Mouse (Mus musculus): ENCODE data around the gene Mfap4.

Gene Mfap4

DNA sequence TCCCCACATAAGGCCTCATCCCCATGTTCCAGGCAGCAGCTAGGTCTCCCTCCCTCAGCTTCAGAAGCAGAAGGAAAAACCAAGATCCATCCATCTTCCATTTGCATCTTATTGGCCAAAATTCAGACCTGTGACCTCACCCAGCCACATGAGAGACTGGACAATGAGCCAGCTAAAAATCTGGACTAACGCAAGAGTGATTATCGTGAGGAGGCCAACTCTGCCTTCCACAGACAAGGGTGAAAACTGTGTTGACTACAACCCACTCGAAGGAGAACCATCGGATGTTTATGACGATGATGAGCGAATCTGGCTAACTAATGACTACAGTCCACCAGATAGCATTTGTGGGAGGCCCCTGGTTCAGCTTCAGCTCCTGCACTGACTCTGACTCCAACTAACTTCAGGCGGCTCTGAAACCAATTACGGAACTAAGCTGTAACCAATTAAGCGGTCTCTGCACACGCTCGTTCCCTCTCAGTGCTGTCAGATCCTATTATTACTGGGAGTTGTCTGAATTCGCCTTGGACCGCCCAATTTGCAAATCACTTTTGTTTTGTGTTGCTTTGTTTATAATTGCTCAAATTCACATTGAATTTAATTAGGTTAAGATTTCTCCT lies 1.9 kb upstream of the Mfap4 start:
- DNase-seq = no peak

DNA sequence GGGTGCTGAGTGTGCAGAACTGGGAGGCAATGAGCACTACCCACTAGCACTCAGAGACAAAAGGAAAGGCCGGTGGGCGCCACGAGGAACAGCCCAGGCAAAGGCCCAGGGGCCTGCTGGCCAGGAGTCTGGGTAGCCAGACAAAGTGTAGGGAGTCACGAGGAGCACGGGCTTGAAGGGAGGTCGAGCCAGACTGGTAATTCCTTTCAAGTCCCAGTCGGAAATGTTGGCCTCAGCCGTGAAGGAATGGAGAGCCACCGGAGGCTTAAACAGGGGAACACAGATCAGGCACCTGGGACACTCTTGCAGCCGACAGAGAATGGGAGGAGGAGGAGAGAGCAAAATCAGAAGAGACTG lies 997 bp upstream of the Mfap4 start:
- no peak for DNase-seq

DNA sequence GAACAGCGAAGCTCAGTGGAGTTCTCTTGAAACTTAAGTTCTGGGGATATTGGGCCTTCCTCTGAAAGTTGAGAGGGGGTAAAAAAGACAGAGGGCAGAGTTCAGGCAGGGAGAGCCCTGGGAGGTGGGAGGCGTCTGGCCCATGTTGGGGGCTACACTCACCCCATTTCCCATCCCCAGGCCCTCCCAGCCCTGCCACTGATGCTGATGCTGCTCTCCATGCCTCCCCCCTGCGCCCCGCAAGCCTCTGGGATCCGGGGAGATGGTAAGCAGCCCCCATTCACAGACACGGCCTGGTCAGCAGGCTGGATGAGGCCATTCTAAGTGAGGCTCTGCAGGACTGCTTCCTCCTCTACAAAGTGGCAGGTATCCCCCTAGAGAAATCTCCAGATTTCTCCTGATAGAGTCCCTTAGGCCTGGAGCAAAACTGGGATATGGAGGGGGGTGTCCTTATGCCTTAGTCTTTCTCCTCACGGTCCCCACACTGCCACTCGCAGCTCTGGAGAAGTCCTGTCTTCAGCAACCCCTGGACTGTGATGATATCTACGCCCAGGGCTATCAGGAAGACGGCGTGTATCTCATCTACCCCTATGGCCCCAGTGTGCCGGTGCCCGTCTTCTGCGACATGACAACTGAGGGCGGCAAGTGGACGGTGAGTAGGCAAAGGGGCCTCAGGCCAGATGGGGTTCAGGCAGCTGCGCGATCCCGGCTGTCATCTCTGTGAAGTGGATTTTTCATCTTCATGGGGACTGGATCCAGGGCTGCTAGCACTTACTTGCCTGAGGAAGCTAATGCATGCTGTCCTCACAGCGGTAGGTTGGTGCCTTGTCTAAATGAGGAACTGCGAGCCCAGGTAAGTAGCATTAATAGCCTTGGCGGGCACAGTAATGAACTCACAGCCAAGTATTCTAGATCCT lies 568 bp downstream of the Mfap4 start:
- DNase-seq = peak; percentile 49 to 63

DNA sequence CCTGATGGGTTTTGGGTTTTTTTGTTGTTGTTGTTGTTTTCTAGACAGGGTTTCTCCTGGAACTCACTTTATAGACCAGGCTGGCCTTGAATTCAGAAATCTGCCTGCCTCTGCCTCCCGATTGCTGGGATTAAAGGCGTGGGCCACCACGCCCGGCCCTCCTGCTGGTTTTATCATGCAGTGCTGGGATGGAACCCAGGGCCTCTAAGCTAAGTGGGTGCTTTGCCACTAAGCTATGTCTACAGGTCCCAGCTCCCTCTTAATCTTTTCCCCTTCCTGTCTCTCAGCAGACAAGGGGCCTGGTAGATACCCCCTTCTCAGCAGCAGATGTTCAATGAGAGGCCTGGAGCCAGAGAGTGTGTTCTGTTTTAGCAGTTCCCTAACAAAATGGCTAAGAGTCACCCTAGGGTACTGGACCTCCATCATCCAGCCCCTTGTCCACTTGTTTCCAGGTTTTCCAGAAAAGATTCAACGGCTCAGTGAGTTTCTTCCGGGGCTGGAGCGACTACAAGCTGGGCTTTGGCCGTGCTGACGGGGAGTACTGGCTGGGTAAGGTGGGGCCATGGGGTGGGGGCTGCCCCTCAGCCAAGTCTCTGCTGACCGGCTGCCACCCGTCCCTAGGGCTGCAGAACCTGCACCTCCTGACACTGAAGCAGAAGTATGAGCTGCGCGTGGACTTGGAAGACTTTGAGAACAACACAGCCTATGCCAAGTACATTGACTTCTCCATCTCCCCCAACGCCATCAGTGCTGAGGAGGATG lies 1.4 kb downstream of the Mfap4 start:
- DNase-seq = peak in 1 of 2 experiments; percentile 37

DNA sequence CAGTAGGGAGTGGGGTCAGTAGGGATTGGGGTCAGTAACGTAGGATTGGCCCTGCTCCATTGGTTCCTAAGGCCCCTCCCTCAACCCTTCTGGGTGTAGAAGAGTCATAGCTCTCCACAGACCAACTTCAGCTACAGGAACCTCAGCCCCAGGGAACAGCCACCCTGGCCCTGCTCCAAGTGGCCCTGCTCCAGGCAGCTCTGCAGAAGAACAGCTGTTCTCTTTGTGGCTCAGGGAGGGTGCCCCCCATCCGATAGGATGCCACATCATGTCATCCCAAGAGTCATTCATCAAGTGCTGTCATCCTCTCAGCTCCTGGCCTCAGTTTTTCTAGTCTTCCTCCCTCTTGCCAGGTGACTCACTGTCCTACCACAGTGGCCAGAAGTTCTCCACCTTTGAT lies 2.2 kb downstream of the Mfap4 start:
- peak in 1 of 2 experiments; percentile 50 for DNase-seq

DNA sequence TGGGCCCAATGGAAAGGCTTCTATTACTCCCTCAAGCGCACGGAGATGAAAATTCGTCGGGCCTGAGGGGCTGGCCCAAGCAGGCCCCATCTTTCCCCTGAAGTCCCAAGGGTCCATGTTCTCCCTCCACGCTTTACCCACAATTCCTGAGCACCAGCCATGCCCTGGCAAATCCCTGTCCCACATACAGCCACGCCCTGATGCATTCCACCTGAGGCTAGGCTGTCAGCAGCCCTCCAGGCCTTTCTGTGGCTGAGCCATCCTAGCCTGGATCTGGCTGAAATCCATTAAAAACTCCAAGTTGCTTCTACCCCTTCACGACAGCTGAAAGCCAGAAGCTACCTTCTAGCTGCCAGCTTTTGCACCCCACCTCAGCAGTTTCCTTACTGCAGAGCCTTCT lies 2.7 kb downstream of the Mfap4 start:
- DNase-seq = no peak

DNA sequence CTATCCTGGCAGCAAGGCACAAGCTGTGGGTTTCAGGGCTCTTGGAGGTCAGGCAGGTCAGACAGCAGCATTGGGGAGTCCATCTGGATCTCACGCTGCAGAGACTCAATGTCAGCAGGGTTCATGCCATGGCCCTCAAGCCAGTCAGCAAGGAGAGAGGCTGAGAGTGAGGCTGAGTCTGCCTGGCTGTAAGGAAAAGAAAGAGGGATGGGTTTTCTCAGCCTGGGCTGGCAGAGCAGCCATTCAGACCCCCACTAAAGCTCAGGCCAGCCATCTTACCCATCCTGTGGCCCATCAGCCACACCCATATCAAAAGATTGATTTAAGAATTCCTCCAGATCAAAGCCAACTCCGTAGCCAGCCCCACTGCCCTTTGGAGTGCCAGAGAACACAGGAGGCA lies 3.9 kb downstream of the Mfap4 start:
- no peak for DNase-seq

DNA sequence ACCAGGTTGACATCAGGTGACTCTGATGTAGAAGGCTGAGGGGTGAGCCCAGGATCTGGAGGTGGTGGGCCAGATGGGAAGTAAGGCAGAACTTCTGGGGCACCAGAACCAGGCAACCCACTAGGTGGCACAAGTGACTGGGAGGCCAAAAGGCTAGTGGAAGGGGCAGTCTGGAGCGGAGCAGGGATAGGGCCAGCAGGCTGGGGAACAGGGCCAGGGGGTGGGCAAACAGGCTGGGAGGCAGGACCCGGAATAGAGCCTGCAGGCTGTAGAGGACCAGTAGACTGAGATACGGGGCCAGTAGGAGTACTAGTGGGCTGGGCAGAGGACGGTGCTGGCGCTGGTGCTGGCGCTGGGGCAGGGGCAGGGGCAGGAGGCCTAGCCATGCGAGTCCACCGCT lies 4.6 kb downstream of the Mfap4 start:
- no peak for DNase-seq

DNA sequence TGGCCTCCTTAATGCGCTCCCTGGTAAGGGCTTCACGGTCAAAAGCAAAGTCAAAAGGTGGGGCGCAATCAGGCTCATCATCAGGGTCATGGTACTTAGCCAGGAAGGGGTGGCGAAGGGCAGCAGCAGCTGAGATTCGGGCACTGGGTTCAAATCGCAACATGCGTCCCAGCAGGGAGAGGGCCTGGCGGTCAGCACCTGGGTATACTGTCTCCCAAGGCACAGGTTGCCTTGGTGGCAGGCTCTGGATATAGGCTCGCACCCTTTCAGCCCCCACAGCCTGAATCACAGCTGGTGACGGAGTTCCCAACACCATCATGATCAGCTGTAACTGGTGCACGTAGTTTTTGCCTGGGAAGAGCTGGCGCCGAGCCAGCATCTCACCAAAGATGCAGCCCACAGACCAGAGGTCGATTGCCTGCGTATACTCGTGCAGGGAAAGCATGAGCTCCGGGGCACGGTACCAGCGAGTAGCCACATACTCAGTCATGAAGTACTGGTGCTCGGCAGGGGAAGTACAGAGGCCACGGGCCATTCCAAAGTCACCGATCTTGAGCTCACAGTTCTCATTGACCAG lies 5.8 kb downstream of the Mfap4 start:
- peak in 1 of 2 experiments; percentile 29 for DNase-seq

DNA sequence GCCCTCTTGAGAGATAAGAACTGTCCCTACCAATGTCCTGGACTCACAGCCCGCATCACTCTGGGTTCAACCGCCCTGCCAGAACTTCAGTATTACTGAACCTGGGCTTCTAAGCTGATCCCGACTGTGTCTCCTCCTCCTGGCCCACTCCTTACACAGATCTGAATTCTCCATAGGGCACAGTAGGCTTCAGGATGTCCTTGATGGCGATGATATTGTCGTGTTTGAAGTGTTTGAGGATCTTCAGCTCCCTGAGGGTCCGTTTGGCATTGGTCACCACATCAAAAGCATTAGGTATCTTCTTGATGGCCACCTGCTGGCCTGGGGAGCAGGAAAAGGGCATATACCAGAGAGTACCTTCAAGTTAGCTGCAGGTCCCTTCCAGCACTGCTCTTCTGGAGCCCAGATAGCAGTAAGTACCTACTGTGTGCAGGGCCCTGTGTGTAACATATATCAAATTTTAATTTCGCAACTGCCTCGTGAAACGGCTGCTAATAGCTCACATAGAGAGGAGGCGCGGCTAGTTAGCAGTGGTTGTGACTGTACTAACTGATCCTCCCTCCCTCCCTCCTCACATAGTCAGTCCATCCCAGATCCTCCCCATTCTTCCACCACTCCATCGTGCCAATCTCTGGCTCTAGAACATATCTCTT lies 7.6 kb downstream of the Mfap4 start:
- DNase-seq = no peak

DNA sequence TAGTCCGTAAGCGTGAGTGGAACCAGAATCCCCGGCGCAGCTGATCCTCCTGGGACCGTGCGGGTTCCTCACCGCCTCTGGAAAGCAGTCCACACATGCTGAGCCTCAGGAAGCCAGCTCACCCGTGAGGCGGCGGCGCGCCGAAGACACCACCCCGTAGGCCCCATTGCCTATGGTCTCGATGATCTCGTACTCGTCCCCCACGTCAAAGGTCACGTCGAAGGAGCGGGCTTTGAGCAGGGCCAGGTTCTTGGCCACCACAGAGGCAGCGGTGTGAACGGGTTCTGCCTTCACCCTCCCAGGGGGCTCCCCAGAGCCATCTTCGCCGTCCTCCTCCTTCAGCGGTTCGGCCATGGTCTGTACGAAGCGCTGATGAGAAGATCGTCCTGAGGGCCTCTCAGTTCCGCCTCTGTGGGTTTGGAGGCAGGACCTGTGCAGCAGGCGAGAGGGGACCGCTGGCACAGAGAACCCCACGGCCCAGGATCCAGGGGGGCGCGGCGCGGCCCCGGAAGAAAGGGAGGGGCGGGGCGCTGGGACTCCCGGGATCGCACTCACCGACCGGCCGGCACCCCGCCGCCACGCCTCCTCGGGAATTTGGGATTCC lies 8.4 kb downstream of the Mfap4 start:
- DNase-seq = peak; percentile 55 to 60

DNA sequence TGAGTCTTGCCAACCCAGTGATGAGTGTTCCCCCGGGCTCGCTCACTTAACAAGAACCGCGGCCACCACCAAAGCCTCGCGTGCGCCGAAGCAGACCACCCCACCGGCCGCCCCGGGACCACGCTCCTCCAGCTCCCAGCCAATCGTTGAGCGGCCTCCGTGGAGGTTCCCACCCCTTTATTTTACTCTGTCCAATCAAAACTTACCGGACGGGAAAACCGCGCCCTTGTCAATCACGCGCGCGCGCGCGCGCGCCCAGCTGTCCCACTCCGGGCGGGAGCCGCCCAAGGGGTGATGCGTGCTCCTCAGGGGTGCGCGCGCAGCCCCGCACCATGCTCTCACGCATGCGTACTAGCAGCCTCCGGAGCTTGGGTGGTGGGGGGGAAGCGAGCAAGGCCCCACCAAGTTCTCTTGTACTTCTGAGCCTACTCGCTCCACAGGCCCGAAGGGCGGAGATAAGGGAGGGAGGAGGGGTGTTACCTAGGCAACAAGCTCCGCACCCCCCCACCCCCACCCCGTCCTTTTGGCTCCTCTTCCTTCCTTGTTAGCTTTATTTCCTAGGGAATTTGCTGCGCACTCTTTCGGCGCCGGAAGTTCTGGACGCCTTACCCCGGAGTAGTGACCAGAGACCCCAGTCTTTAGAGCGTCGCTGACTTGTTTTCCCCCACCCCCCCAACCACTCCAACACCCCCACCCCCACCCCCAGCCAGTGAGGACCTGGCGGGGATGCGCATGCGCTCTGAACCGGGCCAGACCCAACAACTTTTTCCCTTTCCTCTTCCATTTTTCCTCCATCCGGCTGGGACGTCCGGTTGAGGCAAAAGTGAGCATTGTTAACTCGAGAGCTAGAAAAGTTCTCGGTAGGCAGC lies 9.1 kb downstream of the Mfap4 start, which contains the start of gene Mapk7:
TSS of gene Mapk7 (minus strand) at position 278 of the 869 bp plus-strand sequence.
- DNase-seq = peak; percentile 91 to 95

DNA sequence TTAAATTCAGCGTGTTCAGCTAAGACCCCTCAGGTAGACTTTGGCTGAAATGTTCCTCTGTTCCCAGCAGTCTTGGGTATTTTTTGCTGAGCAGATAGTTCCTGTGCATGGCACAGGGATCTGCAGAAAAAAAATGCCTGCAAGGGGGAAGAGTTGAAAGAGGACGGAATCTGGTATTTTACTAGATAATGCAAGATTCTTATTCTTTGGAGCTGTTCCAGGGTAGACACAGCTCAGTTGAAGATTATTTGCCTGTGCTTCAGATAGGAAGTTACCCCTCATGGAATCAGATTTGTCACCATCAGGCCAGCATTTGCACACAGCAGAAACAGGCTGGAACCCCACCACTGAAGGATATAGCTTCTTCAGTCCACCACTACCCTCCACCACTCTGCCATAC lies 10.3 kb downstream of the Mfap4 start:
- no peak for DNase-seq

DNA sequence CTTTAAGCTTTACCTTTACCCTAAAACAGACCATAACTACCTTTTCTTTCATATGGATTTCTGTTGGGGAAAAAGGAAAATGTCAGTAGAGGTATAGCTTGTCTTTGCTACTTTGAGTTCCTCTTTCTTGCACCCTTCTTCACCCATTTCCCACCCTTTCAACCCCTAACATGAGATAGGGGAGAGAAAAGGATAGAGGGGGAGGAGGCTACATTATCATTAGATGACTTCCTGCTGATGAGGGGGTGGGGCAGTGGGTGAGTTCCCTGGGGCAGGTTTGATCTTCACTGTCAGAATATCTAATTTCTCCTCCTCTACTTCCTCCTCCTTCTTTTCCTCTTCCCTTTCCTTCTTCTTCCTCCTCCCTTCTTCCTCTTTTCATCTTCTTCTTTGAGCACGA lies 12.3 kb downstream of the Mfap4 start:
- no peak for DNase-seq

DNA sequence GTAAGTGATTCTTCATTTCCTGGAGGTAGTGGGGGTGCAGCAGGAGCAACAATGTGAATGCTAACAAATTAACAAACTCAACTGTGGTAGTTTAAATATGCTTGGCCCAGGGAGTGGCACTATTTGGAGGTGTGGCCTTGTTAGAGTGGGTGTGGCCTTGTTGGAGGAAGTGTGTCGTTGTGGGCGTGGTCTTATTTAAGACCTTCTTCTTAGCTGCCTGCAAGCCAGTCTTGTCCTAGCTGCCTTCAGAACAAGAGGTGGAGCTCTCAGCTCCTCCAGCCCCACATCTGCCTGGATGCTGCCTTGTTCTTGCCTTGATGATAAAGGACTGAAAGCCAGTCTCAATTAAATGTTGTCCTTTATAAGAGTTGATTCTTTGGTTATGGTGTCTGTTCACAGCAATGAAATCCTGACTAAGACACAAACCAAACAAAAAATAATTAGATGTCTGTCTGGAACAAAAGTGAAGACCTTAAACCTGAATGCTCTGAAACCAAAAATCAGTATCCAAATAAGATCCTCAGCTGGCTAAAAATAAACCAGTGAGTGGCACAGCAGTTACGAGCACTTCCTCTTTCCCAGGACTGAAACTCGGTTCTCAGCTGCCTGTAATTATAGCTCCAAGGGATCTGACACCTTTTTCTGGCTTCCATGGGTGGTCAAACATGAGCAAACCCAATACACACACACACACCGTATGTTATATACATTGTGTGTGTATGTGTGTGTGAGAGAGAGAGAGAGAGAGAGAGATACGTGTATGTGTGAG lies 13.7 kb downstream of the Mfap4 start:
- DNase-seq = no peak

DNA sequence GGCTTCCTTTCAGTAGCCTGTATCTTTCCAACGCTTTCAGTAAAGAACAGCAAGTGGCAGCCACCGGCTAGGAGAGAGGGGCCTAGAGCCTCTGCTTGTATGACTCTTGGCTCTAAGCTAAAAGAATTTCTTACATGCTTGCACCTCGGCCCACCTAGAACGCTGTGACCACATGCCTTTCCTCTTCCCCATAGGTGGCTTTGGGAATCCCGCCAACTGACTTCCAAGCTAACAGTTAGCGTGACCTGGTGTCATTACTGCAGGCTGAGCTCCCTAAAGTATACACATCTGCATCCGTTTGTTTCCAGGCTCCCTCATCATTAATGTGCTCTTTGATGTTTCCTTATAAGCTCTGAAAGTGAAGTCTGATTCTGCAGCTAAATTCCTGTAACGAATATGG lies 18.7 kb downstream of the Mfap4 start:
- no peak for DNase-seq

DNA sequence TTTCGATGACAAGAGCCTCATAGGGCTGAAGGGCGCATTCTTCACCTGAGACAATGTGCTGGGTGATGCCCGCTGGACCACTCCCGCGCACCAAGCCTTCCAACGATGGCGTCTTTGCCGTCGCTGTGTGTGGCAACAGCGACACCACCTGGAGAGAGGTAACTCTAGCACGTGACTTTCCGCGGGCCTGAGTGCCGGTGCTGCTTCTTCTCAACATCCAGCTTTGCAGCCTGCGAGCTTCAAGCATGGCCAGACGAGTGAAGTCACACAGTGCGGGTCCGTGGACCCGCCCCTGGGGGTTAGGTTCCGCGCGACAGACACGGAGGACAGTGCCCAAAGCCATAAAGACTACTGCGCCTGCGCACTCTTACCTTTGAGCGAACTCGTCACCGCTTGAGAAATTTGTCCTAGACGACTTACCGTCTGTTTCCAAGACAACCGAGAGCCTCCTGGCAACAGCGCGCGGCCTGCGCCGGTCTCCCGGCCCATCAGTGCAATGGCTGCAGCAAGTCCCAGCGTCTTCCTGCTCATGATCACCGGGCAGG lies 19.6 kb downstream of the Mfap4 start, which contains the start of gene B9d1:
TSS of gene B9d1 (plus strand) at position 432 of the 545 bp plus-strand sequence.
- peak; percentile 93 to 99 for DNase-seq

DNA sequence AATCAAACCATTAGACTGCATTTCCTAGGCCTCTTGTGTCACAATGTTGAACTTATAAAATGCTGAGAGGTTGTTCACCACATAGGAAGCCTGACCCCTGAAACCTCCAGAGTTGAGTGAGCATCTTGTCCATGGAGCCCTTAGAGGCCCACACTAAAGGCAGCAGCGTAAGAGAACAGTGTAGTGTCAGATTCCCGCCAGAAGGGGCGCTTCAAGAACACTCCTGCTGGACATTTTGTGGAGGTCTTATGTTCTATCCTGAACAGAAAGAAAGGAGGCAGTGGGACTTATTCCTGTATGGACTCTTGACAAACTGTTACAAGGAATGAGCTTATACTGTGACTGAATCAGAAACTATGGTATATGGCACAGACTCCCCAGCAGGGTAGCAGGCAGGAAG lies 29.7 kb downstream of the Mfap4 start:
- peak in 1 of 2 experiments; percentile 42 for DNase-seq

DNA sequence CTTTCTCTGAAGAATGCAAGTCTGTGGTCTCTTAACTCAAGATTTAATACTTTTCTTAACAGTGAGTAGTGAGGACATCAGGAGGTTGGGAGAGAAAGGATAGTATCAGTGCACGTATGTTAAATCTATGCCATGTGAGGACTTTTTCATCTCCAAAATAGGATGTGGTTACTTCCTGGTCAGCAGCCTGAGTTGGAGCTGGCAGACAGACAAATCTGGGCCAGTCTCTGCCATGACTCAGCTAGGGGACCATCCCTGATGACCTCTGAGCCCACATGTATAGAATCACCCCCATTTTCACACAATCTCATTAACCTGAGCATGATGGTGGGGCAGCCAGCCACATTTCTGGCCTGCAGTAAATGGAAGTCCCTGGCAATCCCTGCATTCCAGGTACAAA lies 32.7 kb downstream of the Mfap4 start:
- no peak for DNase-seq

DNA sequence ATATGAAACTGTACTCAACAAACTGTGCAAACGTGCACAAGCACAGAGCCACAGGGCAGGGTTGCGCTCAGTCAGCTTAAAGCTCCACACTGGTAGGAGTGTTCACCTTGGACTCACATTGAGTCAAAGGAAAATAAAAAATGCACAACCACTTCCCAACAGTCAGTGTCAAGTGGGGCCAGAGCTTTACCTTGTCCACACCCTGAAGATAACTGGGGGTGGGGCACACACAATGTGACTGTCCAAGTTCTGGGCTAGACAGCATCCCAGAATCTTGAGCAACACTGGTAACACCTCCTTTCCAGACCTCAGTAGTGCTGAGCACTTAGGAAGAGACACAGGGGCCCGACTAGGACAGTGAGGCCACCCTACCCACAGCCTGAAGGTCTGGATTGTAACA lies 33.6 kb downstream of the Mfap4 start:
- DNase-seq = no peak

All from cerebellum, adult 18-20 months (tissue).